Mouse (Mus musculus) midbrain, embryonic 11.5 days (tissue): Measurements from ENCODE around the gene Tbl3. TPM values are rescaled to one million over a fixed set of nuclear protein-coding genes. Genes with fewer than 3 reads are reported as not detected.

Experiments
- ATAC-seq: fragments of 200-750 bp; cut with Nextera tagmentation; 2 replicates; pipeline ENCODE4 v1.8.0; 2017; ENCODE audit warnings: moderate TSS enrichment, moderate library complexity; ENCODE audit not compliant: low FRiP score
- DNase-seq: peaks from one replicate; pipeline ENCODE4 v3.0.0; 2015; ENCODE audit warnings: low spot score; ENCODE audit errors: missing footprints
- H3K27ac ChIP-seq: fragments of 300-500 bp; sonication (generic); 2 replicates; pipeline ENCODE4 v1.5.1; 2014; ENCODE audit warnings: low read depth, low read length
- H3K27me3 ChIP-seq: fragments of 300-500 bp; sonication (generic); 2 replicates; pipeline ENCODE4 v1.6.1; 2014; ENCODE audit warnings: mild to moderate bottlenecking, low read length, moderate library complexity, mixed read lengths; ENCODE audit not compliant: control insufficient read depth, insufficient read depth
- H3K36me3 ChIP-seq: fragments of 300-500 bp; sonication (generic); 2 replicates; pipeline ENCODE4 v1.6.1; 2014; ENCODE audit warnings: mild to moderate bottlenecking, low read length, moderate library complexity, mixed read lengths; ENCODE audit not compliant: control insufficient read depth, insufficient read depth
- H3K4me1 ChIP-seq: fragments of 300-500 bp; sonication (generic); 2 replicates; pipeline ENCODE4 v1.6.1; 2014; ENCODE audit warnings: low read length; ENCODE audit not compliant: control insufficient read depth, insufficient read depth
- H3K4me2 ChIP-seq: fragments of 300-500 bp; sonication (generic); 2 replicates; pipeline ENCODE4 v1.6.1; 2014; ENCODE audit warnings: mild to moderate bottlenecking, moderate library complexity
- H3K4me3 ChIP-seq: fragments of 300-500 bp; sonication (generic); 2 replicates; pipeline ENCODE4 v1.5.1; 2014; ENCODE audit warnings: low read depth, low read length
- H3K9ac ChIP-seq: fragments of 300-500 bp; sonication (generic); 2 replicates; pipeline ENCODE4 v1.6.1; 2014; ENCODE audit warnings: low read length
- H3K9me3 ChIP-seq: fragments of 300-500 bp; sonication (generic); 2 replicates; pipeline ENCODE4 v1.6.1; 2016; ENCODE audit warnings: low read length; ENCODE audit not compliant: control insufficient read depth
- WGBS: fragments of 180-500 bp; shearing (Covaris S2); extraction: QIAGEN DNeasy Blood & Tissue Kit; methylation state at CpG from one replicate; pipeline ENCODE4 v1.1.7; 2014; 5-methylcytosine and 5-hydroxymethylcytosine counted together
- polyA plus RNA-seq: library from polyadenylated mRNA; unstranded; fragments of >200 nt; fragmentation: Nextera tagmentation; extraction: Ambion mirVana; gene quantifications from 2 replicates; pipeline ENCODE4 v1.2.1, GENCODE M21; 2014

Gene Tbl3
- polyA plus RNA-seq = 91.0 and 97.5 TPM in 2 replicates

DNA sequence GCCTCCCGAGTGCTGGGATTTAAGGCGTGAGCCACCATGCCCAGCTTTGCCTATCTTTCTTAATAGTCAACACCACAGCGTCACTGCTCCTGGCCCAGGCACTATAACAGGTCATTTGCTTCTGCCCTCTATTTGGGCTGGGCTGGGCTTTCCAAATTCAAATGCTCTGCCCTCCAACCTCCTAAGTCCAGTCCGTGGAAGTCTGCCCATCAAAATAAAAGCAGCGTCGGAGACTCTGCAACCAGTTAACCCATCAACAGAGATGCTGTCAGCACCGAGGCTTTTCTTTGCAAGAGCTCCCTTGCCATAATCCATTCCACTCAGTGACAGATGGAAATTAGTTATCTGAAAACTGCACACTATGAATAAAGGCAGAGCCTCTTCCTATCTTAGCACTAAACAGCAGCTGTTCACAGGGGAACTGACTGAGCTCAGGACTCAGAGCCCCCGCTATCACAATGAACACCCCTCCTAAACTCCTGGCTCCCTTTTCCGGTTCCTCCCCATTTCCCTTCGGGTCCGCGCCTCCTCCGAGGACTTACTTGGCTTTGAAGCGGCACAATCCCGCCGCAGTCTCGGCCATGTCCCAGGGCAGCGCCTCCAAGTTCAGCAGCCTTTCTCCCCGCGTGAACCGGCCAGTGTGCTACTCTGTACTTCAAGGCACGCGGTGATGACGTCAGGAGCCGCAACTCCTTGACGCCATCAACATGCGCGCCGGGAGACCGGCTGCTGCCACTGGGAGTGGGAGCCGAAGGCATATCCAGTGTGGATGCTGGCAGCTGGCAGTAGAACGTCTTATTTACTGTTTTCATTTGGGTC is at the start of gene Tbl3:
Tbl3 (minus strand) TSS at position 679 of the 819 bp plus-strand sequence.
- WGBS = 4% methylated on average over 32 of the region's 32 CpGs

DNA sequence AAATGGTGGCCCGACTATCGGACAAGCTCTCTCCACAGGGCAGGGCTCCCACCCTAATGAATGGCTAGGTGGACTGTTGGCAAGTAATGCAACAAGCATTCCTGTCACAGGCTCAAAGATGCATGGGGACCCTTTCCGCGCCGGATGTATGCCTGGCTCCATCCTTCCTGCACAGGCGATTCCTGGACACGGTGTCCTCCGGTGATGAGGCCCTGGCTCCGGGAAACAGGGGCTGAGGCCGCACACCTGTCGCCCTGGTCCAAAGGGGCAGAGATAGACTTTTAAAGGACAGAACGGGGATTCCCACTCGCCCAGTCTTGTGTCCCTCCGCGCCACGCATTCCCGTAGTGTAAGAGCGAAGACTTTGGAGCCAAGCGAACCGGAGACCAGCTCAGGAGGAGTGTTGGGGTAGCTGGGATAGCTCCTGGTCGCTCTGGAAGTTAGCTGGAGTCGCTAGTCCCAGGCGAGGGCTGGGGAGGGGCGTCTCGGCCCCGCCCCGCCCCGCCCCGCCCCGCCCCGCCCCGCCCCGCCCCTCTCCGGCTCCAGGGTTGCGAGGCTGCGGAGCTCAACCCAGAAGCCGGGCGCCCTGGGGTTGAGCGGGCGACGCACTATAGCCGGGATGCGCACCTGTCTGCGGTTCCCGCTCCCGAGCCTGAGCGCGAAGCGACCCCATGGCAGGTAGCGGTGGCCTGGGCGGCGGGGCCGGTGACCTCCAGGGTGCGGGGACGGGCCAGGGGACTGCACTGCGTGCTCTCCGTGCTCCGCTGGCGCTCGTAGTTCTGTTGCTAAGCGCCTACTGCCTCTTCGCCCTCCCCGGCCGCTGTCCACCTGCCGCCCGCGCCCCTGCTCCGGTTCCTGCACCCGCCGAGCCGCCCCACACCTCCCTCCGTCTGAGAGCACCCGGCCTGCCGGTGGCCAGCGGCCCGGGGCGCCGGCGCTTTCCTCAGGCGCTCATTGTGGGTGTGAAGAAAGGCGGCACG is 45.2 kb upstream of the Tbl3 start, which contains the start of gene Hs3st6:
Hs3st6 (plus strand) TSS at position 574 of the 980 bp plus-strand sequence.
- Histone ChIP-seq H3K4me2 (peak within 1 kb of the TSS; percentile 96), H3K36me3 (no peaks in the 10 kb centered on the region), H3K27me3 (peaks cover 52% of the 10 kb centered on the region), H3K27ac (no peak within 1 kb of the TSS), H3K9me3 (no peaks in the 10 kb centered on the region), H3K4me1 (peaks cover 7% of the 10 kb centered on the region), H3K9ac (peak within 1 kb of the TSS; percentile 33; the same call in 1 of the 2 replicates), H3K4me3 (peak within 1 kb of the TSS; percentile 48)
- peak; percentile 91 for ATAC-seq
- DNase-seq = peak; percentile 93
- under 1% methylated on average over 68 of the region's 82 CpGs for WGBS

More for the DNA sequence above, at the start of gene Tbl3:
- no peaks in the 10 kb centered on the region for H3K27me3 ChIP-seq
- H3K27ac ChIP-seq = no peak within 1 kb of the TSS; the same call in 1 of the 2 replicates
- peak within 1 kb of the TSS; percentile 83 for H3K4me3 ChIP-seq
- peak; percentile 85 for ATAC-seq
- peak within 1 kb of the TSS; percentile 76 for H3K4me2 ChIP-seq
- peak; percentile 100 for DNase-seq
- no peaks in the 10 kb centered on the region for H3K9me3 ChIP-seq
- H3K9ac ChIP-seq = peak within 1 kb of the TSS; percentile 84
- H3K4me1 ChIP-seq = peaks cover 6% of the 10 kb centered on the region; the same call in 1 of the 2 replicates
- peaks cover 16% of the 10 kb centered on the region for H3K36me3 ChIP-seq

- H3K4me2 ChIP-seq = no peak overlapping the region
- H3K9me3 ChIP-seq = no peaks in the 10 kb centered on the region
- peaks cover 7% of the 10 kb centered on the region for H3K4me1 ChIP-seq
- H3K36me3 ChIP-seq = no peaks in the 10 kb centered on the region
- H3K4me3 ChIP-seq = no peak overlapping the region
- H3K27me3 ChIP-seq = peaks cover 52% of the 10 kb centered on the region
- no peak overlapping the region for H3K9ac ChIP-seq
- DNase-seq (peak; percentile 86), ATAC-seq (no peak)
- H3K27ac ChIP-seq = no peak overlapping the region
- 19% methylated on average over 4 of the region's 4 CpGs for WGBS
These were observed 44.1 kb upstream of the Tbl3 start for GRCm38 (mm10) chr17:24751528-24751927.

DNA sequence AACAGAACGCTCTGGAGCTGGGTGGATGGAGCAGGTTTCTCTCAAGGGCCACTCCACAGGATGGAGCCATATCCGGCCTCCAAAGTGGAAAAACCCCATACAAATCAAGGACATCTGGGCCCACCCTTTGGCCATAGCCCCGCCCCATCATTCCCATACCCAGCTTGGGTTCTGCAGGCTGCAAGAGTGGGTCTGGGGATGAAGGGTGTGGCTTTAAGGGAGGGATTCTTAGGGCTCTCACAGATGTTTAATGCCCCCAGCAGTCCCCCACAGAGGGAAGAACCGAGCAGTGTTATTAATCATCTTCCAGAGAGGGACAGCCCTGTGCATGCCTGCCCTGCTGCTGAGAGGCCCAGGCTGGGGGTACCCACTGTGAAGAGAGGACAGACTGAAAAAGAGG is 39.5 kb upstream of the Tbl3 start:
- H3K4me3 ChIP-seq = no peak overlapping the region
- H3K4me1 ChIP-seq = no peaks in the 10 kb centered on the region
- no peaks in the 10 kb centered on the region for H3K9me3 ChIP-seq
- H3K36me3 ChIP-seq = no peaks in the 10 kb centered on the region
- no peak overlapping the region for H3K4me2 ChIP-seq
- 45% methylated on average over 4 of the region's 4 CpGs for WGBS
- no peak overlapping the region for H3K9ac ChIP-seq
- peaks cover 21% of the 10 kb centered on the region for H3K27me3 ChIP-seq
- DNase-seq (peak; percentile 56), ATAC-seq (no peak)
- no peak overlapping the region for H3K27ac ChIP-seq

DNA sequence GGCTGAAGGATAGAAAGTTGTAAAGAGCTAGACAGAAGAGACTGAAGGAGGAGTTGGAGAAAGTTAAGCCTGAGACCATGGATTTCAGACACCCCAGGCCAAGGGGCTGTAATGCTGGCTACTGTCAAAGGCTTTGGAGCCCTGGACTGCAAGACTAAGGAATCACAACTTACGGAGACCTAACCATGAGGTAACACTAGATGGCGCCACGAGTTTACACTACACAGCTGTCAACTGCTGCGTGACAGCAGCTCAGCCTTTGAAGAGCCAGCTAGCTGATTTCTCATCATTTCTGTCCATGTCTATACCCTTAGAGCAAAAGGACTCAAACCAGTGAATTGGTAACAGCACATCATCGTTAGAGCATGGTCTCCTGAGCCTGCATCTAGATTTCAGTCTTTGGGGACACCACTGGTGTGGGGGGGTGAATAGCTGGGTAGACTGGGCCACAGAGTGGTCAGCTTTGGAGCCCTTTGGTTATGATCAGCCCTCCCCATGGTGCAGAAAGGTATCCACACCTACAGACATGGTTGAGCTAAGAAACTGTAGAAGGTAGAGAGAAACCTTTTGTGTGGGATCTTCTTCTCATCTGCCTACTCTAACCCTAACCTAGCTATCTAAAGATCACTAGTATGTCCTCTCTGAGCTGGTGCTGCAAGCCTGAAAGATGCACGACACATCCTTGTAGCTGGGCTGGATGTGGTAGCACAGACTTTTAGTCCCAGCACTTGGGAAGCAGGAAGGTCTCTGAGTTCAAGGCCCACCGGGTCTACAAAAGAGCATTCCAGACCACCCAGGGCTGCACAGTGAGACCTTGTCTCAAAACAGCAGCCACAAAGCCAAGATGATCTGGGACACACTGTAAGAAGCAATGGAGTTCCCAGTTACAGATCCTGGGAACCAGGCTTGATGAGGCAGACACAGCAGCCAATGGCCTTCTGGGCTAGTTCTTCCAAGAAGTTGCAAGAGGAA is 38.4 kb upstream of the Tbl3 start:
- DNase-seq (peak; percentile 97), ATAC-seq (peak; percentile 67; the same call in 1 of the 2 replicates)
- 18% methylated on average over 7 of the region's 7 CpGs for WGBS
- H3K36me3 ChIP-seq = no peaks in the 10 kb centered on the region
- H3K27me3 ChIP-seq = peaks cover 11% of the 10 kb centered on the region
- no peak overlapping the region for H3K9ac ChIP-seq
- no peak overlapping the region for H3K27ac ChIP-seq
- no peak overlapping the region for H3K4me2 ChIP-seq
- H3K4me1 ChIP-seq = no peaks in the 10 kb centered on the region
- H3K9me3 ChIP-seq = no peaks in the 10 kb centered on the region
- H3K4me3 ChIP-seq = no peak overlapping the region

GRCm38 (mm10) chr17:24744381-24744780 is 36.9 kb upstream of the Tbl3 start:
- no peaks in the 10 kb centered on the region for H3K27me3 ChIP-seq
- H3K4me1 ChIP-seq = no peaks in the 10 kb centered on the region
- ATAC-seq (no peak), DNase-seq (peak; percentile 69)
- H3K4me3 ChIP-seq = no peak overlapping the region
- no peaks in the 10 kb centered on the region for H3K9me3 ChIP-seq
- 72% methylated on average over 3 of the region's 3 CpGs for WGBS
- no peak overlapping the region for H3K9ac ChIP-seq
- H3K27ac ChIP-seq = no peak overlapping the region
- no peaks in the 10 kb centered on the region for H3K36me3 ChIP-seq
- no peak overlapping the region for H3K4me2 ChIP-seq

- Histone ChIP-seq H3K4me2 (no peak overlapping the region), H3K27ac (no peak overlapping the region), H3K9ac (no peak overlapping the region), H3K4me1 (no peaks in the 10 kb centered on the region), H3K4me3 (no peak overlapping the region), H3K9me3 (no peaks in the 10 kb centered on the region), H3K27me3 (no peaks in the 10 kb centered on the region), H3K36me3 (no peaks in the 10 kb centered on the region)
- peak; percentile 19 for DNase-seq
- 76% methylated on average over 5 of the region's 5 CpGs for WGBS
- ATAC-seq = no peak
These were observed 36.4 kb upstream of the Tbl3 start for GRCm38 (mm10) chr17:24743896-24744295.

GRCm38 (mm10) chr17:24742307-24742706 is 34.8 kb upstream of the Tbl3 start:
- Histone ChIP-seq H3K9ac (no peak overlapping the region), H3K36me3 (no peaks in the 10 kb centered on the region), H3K4me2 (no peak overlapping the region), H3K4me3 (no peak overlapping the region), H3K9me3 (no peaks in the 10 kb centered on the region), H3K27ac (no peak overlapping the region), H3K27me3 (no peaks in the 10 kb centered on the region), H3K4me1 (peaks cover 1% of the 10 kb centered on the region; the same call in 1 of the 2 replicates)
- ATAC-seq = no peak
- peak; percentile 8 for DNase-seq
- 90% methylated on average over 8 of the region's 8 CpGs for WGBS
